Mouse (Mus musculus) cerebellum, adult 11-12 months (tissue): ENCODE results near the gene Casp7.
A peak's percentile ranks its signal among the peaks of the same experiment; 100 is the strongest.

Experiments used
- DNase-seq: peaks from one replicate; pipeline ENCODE4 v3.0.0; 2022

The Casp7 gene

DNA sequence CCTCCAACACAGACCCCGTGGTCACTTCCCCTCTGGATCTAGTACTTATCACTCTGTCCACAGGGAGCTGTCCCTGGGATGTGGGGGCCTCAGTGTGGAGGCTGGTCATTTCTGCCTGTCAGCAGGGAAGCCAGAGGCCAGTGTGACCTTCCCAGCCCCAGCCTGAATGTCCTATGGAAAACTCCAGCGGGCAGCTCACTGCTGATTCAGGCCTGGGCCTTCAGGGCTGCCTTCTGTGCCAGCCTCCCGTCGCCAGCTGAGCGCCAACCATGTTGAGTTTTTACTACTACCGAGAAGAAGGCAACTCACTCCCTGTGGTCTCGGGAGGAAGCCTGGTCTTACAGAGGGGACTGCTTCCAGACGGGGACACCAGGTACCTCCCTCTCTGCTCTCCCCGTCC, 28.6 kb downstream of the Casp7 start:
- no peak for DNase-seq

GRCm38 (mm10) chr19:56430369-56430768, 33.4 kb downstream of the Casp7 start:
- no peak for DNase-seq

GRCm38 (mm10) chr19:56432706-56433105, 35.8 kb downstream of the Casp7 start:
- no peak for DNase-seq

DNA sequence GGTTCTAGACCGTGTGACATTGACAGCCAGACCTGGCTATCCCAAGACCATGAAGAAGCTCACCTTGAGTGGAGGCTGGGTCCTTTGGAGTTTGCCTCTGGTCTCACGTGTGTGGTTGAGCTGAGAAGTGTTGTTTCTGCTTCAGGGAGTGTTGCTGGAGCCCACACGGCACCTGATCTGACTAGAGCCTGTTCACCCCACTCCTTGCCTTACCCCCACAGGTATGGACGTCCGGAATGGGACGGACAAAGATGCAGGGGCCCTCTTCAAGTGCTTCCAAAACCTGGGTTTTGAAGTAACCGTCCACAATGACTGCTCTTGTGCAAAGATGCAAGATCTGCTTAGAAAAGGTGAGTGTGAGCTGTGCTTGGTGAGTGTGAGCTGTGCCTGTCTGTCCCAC, 36.7 kb downstream of the Casp7 start:
- DNase-seq = no peak

DNA sequence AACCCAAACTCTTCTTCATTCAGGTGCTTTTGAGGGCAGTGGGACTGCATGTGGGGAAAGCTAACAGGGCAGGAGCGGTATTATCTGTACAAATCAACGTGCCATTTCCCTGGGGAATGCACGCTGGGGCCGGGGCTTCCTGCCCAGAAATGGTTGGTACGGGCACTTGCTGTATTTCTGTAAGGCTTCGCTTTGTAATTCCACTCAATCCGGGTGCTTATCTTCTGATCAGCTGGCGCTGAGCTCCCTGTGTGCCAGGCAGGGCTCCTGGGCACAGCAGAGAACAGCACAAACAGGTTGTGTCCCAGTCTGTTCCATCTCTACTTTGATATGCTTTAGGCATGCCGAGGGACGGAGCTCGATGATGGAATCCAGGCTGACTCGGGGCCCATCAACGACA, 39.5 kb downstream of the Casp7 start:
- DNase-seq = peak; percentile 48

GRCm38 (mm10) chr19:56438357-56439071, 41.6 kb downstream of the Casp7 start:
- DNase-seq = no peak

- no peak for DNase-seq
These were observed 42.1 kb downstream of the Casp7 start for GRCm38 (mm10) chr19:56439072-56439434.

- DNase-seq = no peak
These were observed 46.5 kb downstream of the Casp7 start for GRCm38 (mm10) chr19:56443445-56443844.

DNA sequence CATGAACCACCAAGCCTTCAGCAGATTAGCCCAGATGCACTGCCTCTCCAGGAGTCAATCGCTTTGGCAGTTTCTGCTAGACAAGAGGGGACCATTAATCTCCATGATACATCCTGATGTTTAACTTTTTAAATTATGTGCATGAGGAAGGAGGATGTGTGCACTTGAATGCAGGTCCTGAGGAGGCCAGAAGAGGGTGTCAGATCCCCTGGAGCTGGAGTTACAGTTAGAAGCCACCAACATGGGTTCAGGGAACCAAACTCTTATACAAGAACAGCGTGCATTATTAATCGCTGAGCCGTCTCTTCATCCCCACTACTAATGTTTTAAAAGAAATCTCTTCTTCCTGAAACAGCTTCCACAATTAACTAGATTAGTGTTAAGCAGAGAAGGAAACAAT, 51.9 kb downstream of the Casp7 start:
- DNase-seq = no peak

DNA sequence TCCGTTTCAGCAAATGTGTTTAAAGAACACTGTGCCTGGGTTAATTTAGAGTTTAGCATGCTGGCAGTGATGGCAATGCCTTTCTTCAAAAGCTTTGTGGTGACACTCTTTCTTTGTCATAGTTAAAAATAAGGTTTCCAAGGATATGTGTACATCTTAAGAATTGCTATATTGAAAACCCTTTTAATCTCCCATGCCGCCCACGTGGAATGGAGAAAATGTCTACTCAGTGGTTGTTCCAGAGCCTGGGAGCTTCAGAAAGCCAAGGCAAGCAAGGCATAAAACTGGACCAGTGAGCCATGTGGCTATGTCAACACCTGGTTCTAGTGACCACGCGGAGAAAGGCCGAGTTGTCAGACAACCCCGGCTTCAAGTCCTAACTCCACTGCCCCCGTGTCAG, 52.6 kb downstream of the Casp7 start:
- no peak for DNase-seq

GRCm38 (mm10) chr19:56450892-56451291, 54.0 kb downstream of the Casp7 start:
- no peak for DNase-seq

GRCm38 (mm10) chr19:56451867-56452266, 54.9 kb downstream of the Casp7 start:
- no peak for DNase-seq

DNA sequence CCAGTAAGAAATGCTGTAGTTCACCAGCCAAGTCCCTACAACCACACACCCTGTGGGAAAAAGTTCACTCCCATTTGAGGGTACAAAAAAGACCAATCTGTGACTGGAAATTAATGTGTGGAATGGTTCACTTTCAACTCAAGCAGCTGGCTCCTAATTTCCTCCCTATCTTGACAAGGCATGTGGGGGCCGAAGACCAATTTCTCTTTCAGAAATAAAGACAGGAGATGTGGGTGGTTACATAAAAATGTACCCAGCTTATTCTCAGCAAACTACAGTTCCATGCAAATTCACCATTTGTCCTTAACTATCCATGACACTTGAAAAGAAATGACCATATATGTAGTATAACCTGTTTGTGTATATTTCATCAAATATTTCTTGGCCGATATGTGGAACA, 55.5 kb downstream of the Casp7 start:
- no peak for DNase-seq

GRCm38 (mm10) chr19:56454862-56455261, 57.9 kb downstream of the Casp7 start:
- DNase-seq = no peak

GRCm38 (mm10) chr19:56455369-56455768, 58.4 kb downstream of the Casp7 start:
- DNase-seq = peak; percentile 63

GRCm38 (mm10) chr19:56457569-56457968, 60.6 kb downstream of the Casp7 start:
- DNase-seq = no peak

- DNase-seq = peak; percentile 22
These were observed 62.5 kb downstream of the Casp7 start for GRCm38 (mm10) chr19:56459154-56460050.

- DNase-seq = no peak
These were observed 63.3 kb downstream of the Casp7 start for GRCm38 (mm10) chr19:56460241-56460640.

DNA sequence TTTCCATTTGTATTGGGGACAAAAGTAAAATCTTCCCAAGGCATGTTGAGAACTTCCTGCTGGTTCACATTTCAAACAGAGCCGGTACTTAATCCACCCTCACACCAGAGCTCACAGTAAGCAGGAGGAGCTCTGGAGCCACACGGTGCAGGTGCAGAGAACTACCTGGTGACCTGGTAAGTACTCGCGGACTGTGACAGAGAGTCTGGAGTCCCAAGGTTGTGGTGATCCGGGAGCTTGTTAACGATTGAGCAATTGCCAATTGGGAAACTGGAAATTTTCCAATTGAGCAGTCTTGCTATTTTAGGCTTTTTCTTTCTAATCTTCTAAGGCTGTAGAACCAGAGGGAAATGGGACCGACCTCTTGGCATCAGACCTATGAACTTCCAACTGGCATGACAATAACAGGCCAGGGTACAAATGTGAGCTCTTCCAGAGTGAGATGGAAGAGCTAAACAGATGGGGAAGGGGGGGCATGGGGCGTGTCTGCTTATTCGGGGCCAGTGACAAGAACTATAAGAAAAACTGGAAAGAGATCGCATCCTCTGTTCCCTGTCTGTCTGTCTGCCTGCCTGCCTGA, 64.7 kb downstream of the Casp7 start, which contains the start of gene Plekhs1:
Plekhs1 (plus strand) TSS at position 119 of the 580 bp plus-strand sequence.
- no peak for DNase-seq

DNA sequence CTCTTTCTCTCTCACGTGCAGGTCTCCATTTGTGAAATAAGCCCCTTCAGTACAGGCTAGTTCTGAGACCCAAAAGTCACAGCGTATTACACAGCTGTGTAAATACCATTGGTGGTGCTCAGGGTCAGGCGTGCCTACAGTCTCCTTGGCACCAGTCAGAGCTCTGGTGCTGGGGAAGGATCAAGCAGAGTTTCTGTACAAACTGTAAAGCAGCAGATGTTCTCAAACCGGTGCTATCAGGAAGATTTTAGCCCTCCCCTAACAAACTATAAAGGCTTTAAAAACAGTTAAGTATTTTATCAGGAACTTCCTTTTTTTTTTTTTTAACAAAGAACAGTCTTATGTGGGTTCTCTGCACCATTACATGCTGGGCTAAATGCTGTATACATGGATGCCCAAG, 65.9 kb downstream of the Casp7 start:
- DNase-seq = no peak

DNA sequence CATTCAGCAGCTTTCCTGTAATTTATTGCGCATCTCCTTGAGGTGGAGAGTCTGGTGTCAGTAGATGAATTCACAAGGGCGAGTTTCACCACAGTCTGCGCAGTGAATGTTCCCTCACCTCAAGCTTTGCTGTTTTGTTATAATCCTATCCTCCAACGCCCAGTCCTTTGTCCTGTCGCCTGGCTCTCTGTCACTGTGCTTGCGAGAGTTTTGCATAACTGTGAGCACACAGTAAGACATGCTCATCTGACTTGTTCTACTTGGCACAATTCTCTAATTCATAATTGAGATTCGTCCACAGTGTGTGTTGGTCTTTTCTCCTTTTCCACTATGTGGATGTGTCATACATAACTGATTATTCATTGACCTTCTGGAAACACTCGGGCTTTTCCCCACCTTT, 69.6 kb downstream of the Casp7 start:
- DNase-seq = no peak

GRCm38 (mm10) chr19:56470286-56471020, 73.5 kb downstream of the Casp7 start:
- DNase-seq = no peak

GRCm38 (mm10) chr19:56471934-56472333, 75.0 kb downstream of the Casp7 start:
- DNase-seq = no peak
